Mouse (Mus musculus): ENCODE measurements around the gene Ankrd65.

DNA sequence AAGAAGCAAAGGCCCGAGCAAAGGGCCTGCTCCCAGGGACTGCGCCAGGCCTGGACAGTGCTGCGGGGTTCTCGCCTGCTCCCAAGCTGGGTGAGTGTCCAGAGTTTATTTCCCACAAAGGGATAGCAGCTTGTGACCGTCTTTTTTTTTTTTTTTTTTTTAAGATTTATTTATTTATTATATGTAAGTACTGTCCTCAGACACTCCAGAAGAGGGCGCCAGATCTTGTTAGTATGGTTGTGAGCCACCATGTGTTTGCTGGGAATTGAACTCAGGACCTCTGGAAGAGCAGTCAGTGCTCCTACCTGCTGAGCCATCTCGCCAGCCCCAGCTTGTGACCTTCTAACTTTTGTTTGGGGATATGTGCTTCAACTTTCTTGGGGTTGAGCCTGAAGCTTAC is 30.8 kb downstream of the Ankrd65 start:
- TF ChIP-seq CTCF (conservative IDR thresholded peaks at IDR 0.05; ENCODE audit: low read length) (no peak; the same call in 1 of the 2 replicates), POU5F1 (IDR thresholded peaks at IDR 0.05; ENCODE audit: borderline replicate concordance, low read length) (no peak)

Data from E14TG2a.4 (cell line).